Mouse (Mus musculus) neural tube, embryonic 11.5 days (tissue): ENCODE results near the gene Bmp4. TPM values are rescaled to one million over a fixed set of nuclear protein-coding genes. Genes with fewer than 3 reads are reported as not detected.

Experiments used
- ATAC-seq: fragments of 200-750 bp; cut with Nextera tagmentation; 2 replicates; pipeline ENCODE4 v1.8.0; 2017; ENCODE audit warnings: moderate number of reproducible peaks, mild to moderate bottlenecking, moderate TSS enrichment, moderate library complexity; ENCODE audit not compliant: insufficient read depth, low FRiP score, low TSS enrichment
- DNase-seq: peaks from one replicate; pipeline ENCODE4 v3.0.0-alpha.2; 2015; ENCODE audit warnings: low spot score
- H3K27ac ChIP-seq: fragments of 300-500 bp; sonication (generic); 2 replicates; pipeline ENCODE4 v1.5.1; 2014; ENCODE audit warnings: low read depth, mild to moderate bottlenecking, low read length
- H3K27me3 ChIP-seq: fragments of 300-500 bp; sonication (generic); 2 replicates; pipeline ENCODE4 v1.6.1; 2014; ENCODE audit warnings: mild to moderate bottlenecking, low read length, mixed read lengths; ENCODE audit not compliant: control insufficient read depth, insufficient read depth
- H3K36me3 ChIP-seq: fragments of 300-500 bp; sonication (generic); 2 replicates; pipeline ENCODE4 v1.6.1; 2014; ENCODE audit warnings: mild to moderate bottlenecking, low read length, moderate library complexity, mixed read lengths; ENCODE audit not compliant: control insufficient read depth, insufficient read depth
- H3K4me1 ChIP-seq: fragments of 300-500 bp; sonication (generic); 2 replicates; pipeline ENCODE4 v1.6.1; 2014; ENCODE audit warnings: low read length, mixed read lengths; ENCODE audit not compliant: control insufficient read depth, insufficient read depth
- H3K4me2 ChIP-seq: fragments of 300-500 bp; sonication (generic); 2 replicates; pipeline ENCODE4 v1.6.1; 2014; ENCODE audit warnings: low read depth, mild to moderate bottlenecking, moderate library complexity
- H3K4me3 ChIP-seq: fragments of 300-500 bp; sonication (generic); 2 replicates; pipeline ENCODE4 v1.5.1; 2014; ENCODE audit warnings: low read depth, low read length
- H3K9ac ChIP-seq: fragments of 300-500 bp; sonication (generic); 2 replicates; pipeline ENCODE4 v1.6.1; 2014; ENCODE audit warnings: mild to moderate bottlenecking, low read length
- H3K9me3 ChIP-seq: fragments of 300-500 bp; sonication (generic); 2 replicates; pipeline ENCODE4 v1.6.1; 2016; ENCODE audit warnings: low read length; ENCODE audit not compliant: control insufficient read depth
- WGBS: fragments of 180-500 bp; shearing (Covaris S2); extraction: QIAGEN DNeasy Blood & Tissue Kit; methylation state at CpG from one replicate; pipeline ENCODE4 v1.1.7; 2014; 5-methylcytosine and 5-hydroxymethylcytosine counted together
- polyA plus RNA-seq: library from polyadenylated mRNA; unstranded; fragments of >200 nt; fragmentation: Nextera tagmentation; extraction: Ambion mirVana; gene quantifications from 2 replicates; pipeline ENCODE4 v1.2.1, GENCODE M21; 2014

The Bmp4 gene
- 21.2 and 22.5 TPM in 2 replicates for polyA plus RNA-seq

DNA sequence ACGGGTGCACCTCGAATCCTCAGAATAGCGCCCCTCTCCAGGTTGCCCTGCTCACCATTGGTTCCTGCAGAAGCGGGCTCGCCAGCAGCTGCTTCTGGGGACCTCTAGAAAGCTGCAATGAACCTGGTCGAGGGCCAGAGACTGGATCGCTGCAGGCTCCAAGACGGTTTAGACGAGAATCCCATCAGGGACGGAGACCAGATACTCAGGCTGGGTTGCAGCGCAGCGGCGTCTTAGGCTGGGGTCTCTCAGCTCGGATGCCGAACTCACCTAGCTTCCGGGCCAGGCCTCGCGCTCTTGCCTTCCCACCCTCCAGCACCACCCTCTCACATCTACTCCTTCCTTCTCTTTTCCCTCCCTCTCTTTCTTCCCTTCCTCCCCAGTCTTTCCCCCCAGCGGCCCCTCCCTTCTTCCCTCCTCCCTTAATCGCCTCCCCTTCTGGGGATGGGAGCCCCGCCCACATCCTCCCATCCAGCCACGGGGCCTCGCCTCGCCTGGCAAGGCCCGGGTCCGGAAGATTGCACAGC, at the start of gene Bmp4:
Gene Bmp4, minus strand, starts transcription at position 421 of the 527 bp plus-strand sequence.
- no peak within 1 kb of the TSS for H3K27ac ChIP-seq
- ATAC-seq (no peak), DNase-seq (peak; percentile 67)
- H3K36me3 ChIP-seq, result no peaks in the 10 kb centered on the region
- no peaks in the 10 kb centered on the region for H3K9me3 ChIP-seq
- H3K27me3 ChIP-seq, result peaks cover 41% of the 10 kb centered on the region
- peak within 1 kb of the TSS; percentile 26 for H3K4me3 ChIP-seq
- H3K4me1 ChIP-seq, result peaks cover 8% of the 10 kb centered on the region
- peak within 1 kb of the TSS; percentile 29 for H3K9ac ChIP-seq
- WGBS, result 3% methylated on average over 25 of the region's 26 CpGs
- H3K4me2 ChIP-seq, result peak within 1 kb of the TSS; percentile 45

DNA sequence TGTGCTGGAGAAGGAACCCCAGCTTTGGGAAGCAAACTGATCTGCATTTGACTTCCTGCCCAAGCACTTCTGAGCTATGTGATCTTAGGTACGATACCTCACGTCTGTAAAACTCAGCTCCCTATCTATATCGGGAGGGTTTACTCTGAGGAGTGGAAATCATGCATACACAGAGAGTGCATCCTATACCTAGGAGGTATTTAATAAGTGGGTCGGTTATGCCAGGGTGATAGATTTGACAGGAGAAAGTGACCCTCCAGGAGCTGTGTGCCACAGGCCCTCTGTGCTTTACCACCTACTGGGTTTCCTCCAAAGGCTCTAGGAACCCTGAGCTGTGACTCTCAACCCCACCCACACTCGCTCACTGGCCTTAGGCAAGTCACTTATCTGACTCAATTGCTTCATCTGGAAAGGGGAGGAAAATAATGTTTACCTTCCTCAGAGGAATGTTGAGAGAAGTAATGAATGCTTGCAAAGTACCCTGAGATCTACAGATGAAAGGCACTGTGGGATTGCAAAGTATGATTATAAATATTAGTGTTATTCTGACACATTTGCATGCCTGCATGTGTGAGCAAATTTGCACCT, 49.1 kb upstream of the Bmp4 start:
- WGBS, result 88% methylated on average over 5 of the region's 5 CpGs
- DNase-seq, result no peak

GRCm38 (mm10) chr14:46436471-46437090, 46.1 kb upstream of the Bmp4 start:
- no peak overlapping the region for H3K9ac ChIP-seq
- H3K27me3 ChIP-seq, result no peaks in the 10 kb centered on the region
- H3K36me3 ChIP-seq, result no peaks in the 10 kb centered on the region
- no peak overlapping the region for H3K27ac ChIP-seq
- ATAC-seq (no peak), DNase-seq (no peak)
- H3K4me2 ChIP-seq, result no peak overlapping the region
- no peaks in the 10 kb centered on the region for H3K4me1 ChIP-seq
- H3K4me3 ChIP-seq, result no peak overlapping the region
- WGBS, result 9% methylated on average over 9 of the region's 9 CpGs
- H3K9me3 ChIP-seq, result no peaks in the 10 kb centered on the region

More for the DNA sequence above, 49.1 kb upstream of the Bmp4 start:
- H3K27me3 ChIP-seq, result no peaks in the 10 kb centered on the region
- H3K27ac ChIP-seq, result no peak overlapping the region
- H3K36me3 ChIP-seq, result no peaks in the 10 kb centered on the region
- H3K4me1 ChIP-seq, result no peaks in the 10 kb centered on the region
- H3K9ac ChIP-seq, result no peak overlapping the region
- H3K4me2 ChIP-seq, result no peak overlapping the region
- no peak overlapping the region for H3K4me3 ChIP-seq
- no peak for ATAC-seq
- no peaks in the 10 kb centered on the region for H3K9me3 ChIP-seq

- no peak overlapping the region for H3K27ac ChIP-seq
- H3K4me3 ChIP-seq, result no peak overlapping the region
- no peaks in the 10 kb centered on the region for H3K9me3 ChIP-seq
- no peak for DNase-seq
- H3K36me3 ChIP-seq, result no peaks in the 10 kb centered on the region
- no peak overlapping the region for H3K9ac ChIP-seq
- no peak for ATAC-seq
- no peaks in the 10 kb centered on the region for H3K4me1 ChIP-seq
- 93% methylated on average over 5 of the region's 5 CpGs for WGBS
- H3K4me2 ChIP-seq, result no peak overlapping the region
- H3K27me3 ChIP-seq, result no peaks in the 10 kb centered on the region
Observed at GRCm38 (mm10) chr14:46430231-46430630, 39.8 kb upstream of the Bmp4 start.

DNA sequence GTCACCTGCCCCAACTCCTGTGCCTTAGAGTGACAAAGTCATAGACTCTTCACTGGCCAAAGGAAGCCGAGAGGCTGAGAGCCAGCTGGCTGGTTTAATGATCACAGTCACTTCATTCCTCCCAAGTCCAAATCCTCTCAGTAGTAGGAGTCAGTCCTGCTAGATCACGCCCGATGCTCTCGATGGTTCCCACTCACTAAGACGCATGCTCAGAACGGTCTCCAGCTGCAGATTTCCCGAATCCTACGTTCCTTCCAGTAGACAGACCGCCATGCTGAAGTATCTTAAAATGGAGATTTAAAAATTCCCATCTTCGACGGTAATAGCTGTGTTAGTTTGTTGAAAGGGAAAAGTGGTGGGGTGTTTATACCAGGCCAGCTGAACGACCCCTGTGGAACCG, 36.8 kb upstream of the Bmp4 start:
- H3K4me3 ChIP-seq, result no peak overlapping the region
- no peaks in the 10 kb centered on the region for H3K4me1 ChIP-seq
- ATAC-seq, result no peak
- H3K4me2 ChIP-seq, result no peak overlapping the region
- no peak overlapping the region for H3K9ac ChIP-seq
- DNase-seq, result no peak
- no peaks in the 10 kb centered on the region for H3K27me3 ChIP-seq
- H3K36me3 ChIP-seq, result no peaks in the 10 kb centered on the region
- no peaks in the 10 kb centered on the region for H3K9me3 ChIP-seq
- WGBS, result 93% methylated on average over 13 of the region's 13 CpGs
- no peak overlapping the region for H3K27ac ChIP-seq

DNA sequence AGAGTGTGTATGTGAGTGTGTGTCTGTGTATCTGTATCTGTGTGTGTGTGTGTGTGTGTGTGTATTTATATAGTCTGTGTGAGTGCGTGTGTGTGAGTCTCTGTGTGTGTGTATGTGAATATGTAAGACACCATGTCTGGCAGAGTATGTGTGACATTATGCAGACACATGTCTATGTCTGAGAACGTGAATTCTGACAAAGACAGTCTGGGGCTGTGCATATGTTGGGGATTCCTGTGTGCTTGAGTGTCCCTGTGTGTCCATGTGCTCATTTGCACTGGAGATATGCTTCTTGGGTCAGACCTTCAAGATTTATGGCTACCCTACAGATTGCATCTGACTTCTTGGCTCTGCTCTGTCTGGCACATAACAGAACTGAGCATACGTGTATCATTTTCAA, 31.4 kb upstream of the Bmp4 start:
- WGBS, result 85% methylated on average over 3 of the region's 3 CpGs
- no peak for ATAC-seq

DNA sequence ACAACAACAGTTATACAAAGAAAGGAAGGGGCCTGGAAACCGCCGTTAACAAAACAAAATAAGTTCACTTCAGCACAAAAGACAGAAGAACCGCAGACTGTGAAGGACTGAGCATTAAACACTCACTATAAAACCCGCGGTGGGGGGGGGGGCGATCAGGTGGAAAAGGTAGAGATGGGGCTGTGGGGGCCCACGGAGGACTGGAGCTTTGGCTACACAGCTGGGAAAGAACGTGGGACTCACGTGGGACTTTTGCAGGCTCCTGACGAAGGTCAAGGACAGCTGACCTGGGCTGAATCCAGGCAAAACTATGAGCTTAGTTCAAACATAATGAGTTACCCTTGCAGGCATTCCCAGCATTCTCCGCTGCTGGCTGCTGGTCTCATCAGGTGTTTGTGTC, 28.8 kb upstream of the Bmp4 start:
- H3K4me1 ChIP-seq, result no peaks in the 10 kb centered on the region
- ATAC-seq (no peak), DNase-seq (no peak)
- H3K4me3 ChIP-seq, result no peak overlapping the region
- 59% methylated on average over 11 of the region's 11 CpGs for WGBS
- H3K9ac ChIP-seq, result no peak overlapping the region
- no peaks in the 10 kb centered on the region for H3K27me3 ChIP-seq
- no peak overlapping the region for H3K4me2 ChIP-seq
- H3K9me3 ChIP-seq, result no peaks in the 10 kb centered on the region
- no peak overlapping the region for H3K27ac ChIP-seq
- no peaks in the 10 kb centered on the region for H3K36me3 ChIP-seq

More for the DNA sequence above, 31.4 kb upstream of the Bmp4 start:
- Histone ChIP-seq H3K4me2 (no peak overlapping the region), H3K9me3 (no peaks in the 10 kb centered on the region), H3K36me3 (no peaks in the 10 kb centered on the region), H3K4me1 (no peaks in the 10 kb centered on the region), H3K9ac (no peak overlapping the region), H3K27ac (no peak overlapping the region), H3K4me3 (no peak overlapping the region), H3K27me3 (no peaks in the 10 kb centered on the region)
- no peak for DNase-seq

DNA sequence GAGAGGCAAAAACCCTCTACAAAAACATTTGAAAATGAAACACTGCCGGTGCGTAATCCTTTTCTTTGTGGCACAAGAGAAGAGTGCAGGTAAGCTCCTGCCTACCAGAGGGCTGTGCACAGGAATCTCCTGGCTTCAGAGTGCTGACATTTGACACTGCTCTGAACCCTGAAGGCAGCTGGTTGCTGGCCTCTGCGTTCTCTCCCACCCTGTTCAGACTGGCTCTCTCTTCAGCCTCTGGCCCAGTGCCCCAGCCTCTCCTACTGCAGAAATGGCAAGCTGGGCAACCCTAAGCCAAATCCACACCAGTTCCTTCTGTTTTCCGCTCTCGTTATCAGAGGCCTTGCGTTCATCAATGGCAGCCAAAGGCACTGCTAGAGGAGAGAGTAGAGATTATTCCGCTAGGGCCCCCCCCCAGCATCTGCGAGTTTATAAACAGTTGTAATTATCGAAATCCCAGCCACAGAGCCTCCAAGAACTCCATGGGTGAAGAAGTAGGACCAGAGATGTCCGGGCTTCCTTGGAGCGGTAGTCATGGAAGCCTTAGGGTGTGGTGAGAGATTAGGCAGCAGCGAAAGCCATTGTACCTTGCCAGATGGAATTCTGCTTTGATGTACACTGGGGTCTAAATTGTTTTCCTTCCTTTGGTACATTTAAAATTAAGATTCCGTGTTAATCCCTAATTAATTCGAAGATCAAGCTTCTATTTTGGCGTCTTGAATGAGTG, 28.1 kb upstream of the Bmp4 start:
- Histone ChIP-seq H3K9me3 (no peaks in the 10 kb centered on the region), H3K4me2 (no peak overlapping the region), H3K4me1 (no peaks in the 10 kb centered on the region), H3K27ac (no peak overlapping the region), H3K9ac (no peak overlapping the region), H3K4me3 (no peak overlapping the region), H3K36me3 (no peaks in the 10 kb centered on the region), H3K27me3 (no peaks in the 10 kb centered on the region)
- no peak for ATAC-seq
- WGBS, result 80% methylated on average over 15 of the region's 15 CpGs
- DNase-seq, result no peak
